Mouse (Mus musculus) thymus, adult 2 months (tissue): ENCODE data around the gene Zfp36.
A peak's percentile ranks its signal among the peaks of the same experiment; 100 is the strongest.

ENCODE experiments used
- CTCF ChIP-seq: fragments of 200-500 bp; IDR thresholded peaks from 2 replicates; pipeline ENCODE4 v1.5.1; 2012; ENCODE audit warnings: mild to moderate bottlenecking, control low read depth, low read length, moderate library complexity, borderline replicate concordance; ENCODE audit not compliant: control insufficient read depth, poor library complexity, insufficient read depth; ENCODE audit errors: extremely low read depth
- POLR2A ChIP-seq: fragments of 200-500 bp; IDR thresholded peaks from 2 replicates; pipeline ENCODE4 v1.6.1; 2012; ENCODE audit warnings: mild to moderate bottlenecking, low read length, control low read depth, moderate library complexity; ENCODE audit not compliant: control insufficient read depth, poor library complexity, insufficient read depth; ENCODE audit errors: extremely low read depth

DNA sequence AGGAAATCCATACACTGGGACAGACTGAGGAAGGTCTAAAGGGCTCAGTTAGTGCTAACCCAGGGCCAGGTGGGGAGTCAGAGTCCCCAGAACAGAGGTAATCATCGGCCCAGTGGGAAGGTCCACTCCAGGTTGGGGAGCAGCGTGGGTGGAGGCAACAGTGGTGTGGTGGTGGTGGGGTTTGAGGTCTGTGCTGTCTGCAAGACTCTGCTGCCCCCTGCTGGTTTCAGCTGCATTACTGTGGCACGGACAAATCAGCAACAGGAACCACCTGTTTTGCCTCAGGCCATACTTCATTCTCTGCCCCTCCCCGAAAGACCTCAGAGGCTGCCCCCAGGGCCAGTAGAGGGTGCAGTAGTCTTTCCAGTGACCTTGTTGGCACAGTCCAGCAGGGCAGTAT, 6.4 kb upstream of the Zfp36 start:
- peak; percentile 89 for TF ChIP-seq CTCF
- no peak for TF ChIP-seq POLR2A
